Mouse (Mus musculus) fat pad, adult 2 months (tissue): ENCODE data around the gene Tbc1d8b.
A peak's percentile ranks its signal among the peaks of the same experiment; 100 is the strongest.
"Not testable (repeated sequence)": the region's sequence is repeated elsewhere in the genome, so short reads cannot be mapped to it uniquely, and the experiment has no call there.

Source experiments
- DNase-seq: peaks from one replicate; pipeline ENCODE4 v3.0.0-alpha.2; 2011; ENCODE audit warnings: low read depth, low spot score; ENCODE audit errors: extremely low read depth

Tbc1d8b gene

GRCm38 (mm10) chrX:139684775-139685695 lies at the start of gene Tbc1d8b:
Gene Tbc1d8b, plus strand, starts transcription at chrX:139684996.
- peak; percentile 56 for DNase-seq

DNA sequence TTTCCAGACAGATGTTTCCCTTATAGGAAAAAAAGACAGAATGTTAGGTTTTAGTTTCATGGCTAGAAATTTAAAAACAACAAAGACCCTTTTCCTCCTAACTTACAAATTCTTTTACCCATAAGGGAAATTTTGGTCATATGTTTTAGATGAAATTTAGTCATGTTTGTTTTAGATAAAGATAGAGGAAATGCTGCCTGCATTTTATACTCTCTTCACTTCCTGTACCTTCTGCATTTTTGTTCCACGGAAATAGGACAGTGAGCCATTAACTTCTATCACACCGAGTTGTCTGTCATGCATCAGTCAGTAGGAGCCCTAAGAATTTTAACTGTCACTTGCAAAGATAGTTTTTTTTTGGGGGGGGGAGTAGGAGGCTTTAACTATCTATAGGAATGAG lies 45.1 kb upstream of the Tbc1d8b start:
- no peak for DNase-seq

DNA sequence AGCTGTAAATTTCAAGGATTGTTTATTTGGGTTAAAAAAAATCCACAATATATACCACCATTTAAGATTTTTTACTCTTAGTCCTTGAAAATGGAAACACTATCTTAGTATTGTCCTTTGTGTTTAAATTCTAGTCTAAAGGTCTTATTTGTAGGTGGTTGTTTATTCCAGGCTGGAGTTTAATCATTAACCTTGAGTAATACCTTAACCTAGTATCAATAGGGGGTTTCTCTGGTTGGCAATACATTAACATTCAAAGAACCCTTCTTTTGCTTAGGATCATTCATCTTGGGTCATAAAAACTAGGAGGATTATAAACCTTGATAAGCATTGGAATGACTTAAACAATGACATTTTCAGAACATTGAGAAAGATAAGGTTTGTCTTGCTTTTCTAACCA lies 44.4 kb upstream of the Tbc1d8b start:
- DNase-seq = no peak

DNA sequence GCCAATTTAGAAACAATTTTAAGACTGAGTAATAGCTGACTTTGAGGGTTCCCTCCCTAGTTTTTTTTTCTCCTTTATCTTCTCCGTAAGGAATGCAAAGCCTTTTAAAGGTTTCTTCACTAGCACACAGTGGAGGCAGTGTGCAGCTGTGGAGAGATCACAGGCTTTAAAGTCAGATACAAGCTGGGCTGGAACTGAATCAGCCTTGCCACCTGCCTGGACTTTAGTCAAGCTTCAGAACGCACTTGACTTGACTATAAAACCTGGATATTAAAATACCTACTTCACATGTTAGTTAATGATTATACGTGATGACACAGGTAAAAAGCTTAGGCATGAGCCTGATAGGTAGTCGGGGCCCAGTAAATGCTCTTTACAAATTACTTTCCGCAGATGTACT lies 32.6 kb upstream of the Tbc1d8b start:
- no peak for DNase-seq

- no peak for DNase-seq
Measured at GRCm38 (mm10) chrX:139653292-139653691, 31.5 kb upstream of the Tbc1d8b start.

DNA sequence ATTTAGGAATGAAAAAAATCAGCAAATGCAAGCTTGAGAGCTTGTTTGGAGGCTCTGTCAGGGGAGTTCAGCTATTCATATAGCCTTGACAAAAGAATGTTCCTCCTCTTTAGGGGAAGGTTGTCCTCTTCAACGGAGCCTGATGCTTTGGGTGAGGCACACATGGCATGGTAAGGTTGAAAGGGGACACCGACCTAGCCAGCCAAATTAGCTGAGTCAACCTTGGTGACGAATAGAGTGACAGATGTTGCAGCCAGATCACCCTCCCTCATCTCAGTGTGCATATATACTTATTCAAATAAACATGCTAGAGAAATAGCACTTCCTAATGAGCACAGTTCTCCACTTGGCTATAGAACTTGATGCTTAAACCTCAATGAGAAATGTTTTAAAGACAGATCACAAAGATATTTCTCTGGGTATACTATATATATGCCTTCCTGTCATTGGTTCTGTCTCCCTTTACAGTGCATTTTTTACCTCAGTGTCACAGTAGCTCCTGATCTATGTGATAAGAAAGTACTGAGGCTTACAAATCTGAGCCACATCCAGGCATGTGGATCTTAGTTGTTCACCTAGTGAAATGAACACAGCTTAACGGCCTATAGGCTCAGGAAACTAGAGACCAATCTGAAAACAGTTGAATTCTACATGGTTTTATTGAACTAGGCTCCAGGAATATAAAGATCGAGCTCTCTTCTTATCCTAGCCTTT lies 30.3 kb upstream of the Tbc1d8b start:
- no peak for DNase-seq

GRCm38 (mm10) chrX:139662111-139662510 lies 22.7 kb upstream of the Tbc1d8b start:
- DNase-seq = no peak

- no peak for DNase-seq
Measured at GRCm38 (mm10) chrX:139665829-139666228, 19.0 kb upstream of the Tbc1d8b start.

DNA sequence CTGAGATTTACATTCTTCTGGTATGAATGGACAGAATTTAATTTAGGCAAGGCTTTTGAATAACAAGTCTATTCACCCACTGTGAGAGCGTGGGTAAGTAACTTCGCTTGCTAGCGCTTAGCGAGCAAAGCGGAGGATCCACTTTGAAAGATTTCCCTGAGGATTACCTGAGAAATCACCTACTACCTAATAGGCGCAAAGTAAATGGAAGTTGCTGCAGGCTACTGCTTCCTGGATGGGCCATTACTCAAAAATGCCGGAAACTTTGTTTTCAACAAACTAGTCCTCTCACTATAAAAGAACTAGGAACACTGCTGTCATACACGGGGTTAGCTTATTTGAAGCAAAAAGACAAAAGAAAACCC lies 404 bp upstream of the Tbc1d8b start:
- peak; percentile 10 for DNase-seq

DNA sequence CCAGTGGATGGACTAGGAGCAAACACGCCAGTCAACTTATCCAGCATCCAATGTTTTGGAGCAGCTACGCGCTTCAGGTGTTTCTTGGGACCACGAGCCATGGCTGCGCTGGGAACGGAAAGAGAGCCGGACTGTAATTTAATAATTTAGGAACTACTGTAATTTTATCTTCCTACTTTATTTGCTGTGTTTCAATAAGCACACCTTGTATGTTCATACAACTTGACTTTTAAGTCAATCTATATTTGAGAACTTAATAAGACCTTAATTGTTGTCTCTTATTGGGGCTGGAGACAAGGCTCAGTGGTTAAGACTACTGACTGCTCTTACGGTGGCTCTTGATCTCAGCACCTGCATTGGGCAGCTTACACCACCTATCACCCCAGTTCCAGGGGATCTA lies 29.6 kb downstream of the Tbc1d8b start, which contains the start of gene Gm15013:
Gene Gm15013, minus strand, starts transcription at position 101 of the 400 bp plus-strand sequence.
- DNase-seq = no peak

DNA sequence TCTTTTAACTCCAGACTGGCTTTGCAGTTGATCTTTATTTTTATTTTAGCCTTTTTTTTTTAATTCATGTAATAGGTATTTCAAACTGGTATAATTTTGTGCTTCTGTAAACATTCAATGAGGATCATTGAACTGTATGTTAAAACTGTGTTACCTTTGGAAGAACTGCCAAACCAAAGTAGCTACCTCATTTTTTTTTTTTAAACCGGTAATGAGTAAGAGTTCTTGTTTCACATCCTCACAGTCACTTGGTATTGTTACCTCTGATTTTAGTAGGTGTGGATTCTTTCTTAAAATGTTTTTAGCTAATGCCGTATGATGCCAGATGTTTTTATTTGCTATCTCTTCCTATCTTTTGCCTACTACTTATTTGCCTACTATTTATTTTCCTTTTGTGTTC lies 37.6 kb downstream of the Tbc1d8b start:
- DNase-seq = no peak

GRCm38 (mm10) chrX:139730541-139730940 lies 45.7 kb downstream of the Tbc1d8b start:
- DNase-seq = no peak

- DNase-seq = no peak
Measured at GRCm38 (mm10) chrX:139737066-139737465, 52.3 kb downstream of the Tbc1d8b start.

DNA sequence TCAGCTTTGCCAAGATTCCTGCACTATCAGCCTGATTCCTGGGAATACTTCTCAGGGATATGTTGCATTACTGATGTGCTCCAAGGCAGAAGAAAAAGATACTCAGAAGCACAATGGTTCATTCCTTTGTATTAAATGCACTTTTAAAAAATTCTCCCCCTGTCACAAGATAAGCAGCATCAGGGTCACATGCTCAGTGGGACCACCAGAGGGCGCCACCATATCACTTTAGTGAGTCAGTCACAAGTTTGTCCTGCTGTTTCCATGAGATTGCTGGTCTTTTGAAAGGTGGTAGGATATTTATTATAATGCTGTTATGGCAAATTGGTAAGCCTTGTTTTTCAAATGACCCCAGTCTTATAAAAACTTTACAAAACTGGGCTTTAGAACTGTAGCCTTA lies 67.1 kb downstream of the Tbc1d8b start:
- no peak for DNase-seq

GRCm38 (mm10) chrX:139758634-139759033 lies 73.8 kb downstream of the Tbc1d8b start:
- not testable (repeated sequence) for DNase-seq

GRCm38 (mm10) chrX:139762546-139762945 lies 77.8 kb downstream of the Tbc1d8b start:
- no peak for DNase-seq

DNA sequence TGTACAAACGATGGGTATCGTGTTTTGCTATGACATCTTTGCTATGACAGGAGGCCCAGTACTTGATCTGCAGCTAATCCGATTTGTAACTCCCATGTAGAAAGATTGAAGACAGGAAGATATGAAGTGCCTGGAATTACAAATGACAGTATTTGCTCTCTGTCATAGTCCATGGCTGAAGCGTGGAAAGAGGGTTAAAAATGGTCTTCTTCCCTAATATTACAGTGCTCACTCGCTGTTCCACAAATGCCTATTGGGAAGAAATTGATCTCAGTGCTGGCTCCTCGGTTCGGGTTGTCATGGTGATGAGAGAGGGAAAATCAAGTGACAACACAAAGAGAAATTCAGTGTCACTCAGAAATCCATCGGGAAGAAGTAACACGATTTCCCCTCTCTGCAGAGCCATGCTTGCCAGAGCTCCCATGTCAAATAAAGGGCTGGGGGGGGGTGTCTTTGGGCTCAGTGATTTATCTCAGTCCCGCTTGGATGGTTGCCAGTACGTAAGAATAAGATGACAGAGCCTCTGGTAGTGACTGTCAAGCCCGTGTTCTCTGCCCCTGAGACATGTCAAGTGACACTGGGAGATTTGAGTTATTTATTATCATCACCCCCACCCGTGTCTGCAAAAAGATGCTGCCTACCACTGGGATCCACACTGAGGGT lies 85.3 kb downstream of the Tbc1d8b start:
- no peak for DNase-seq

DNA sequence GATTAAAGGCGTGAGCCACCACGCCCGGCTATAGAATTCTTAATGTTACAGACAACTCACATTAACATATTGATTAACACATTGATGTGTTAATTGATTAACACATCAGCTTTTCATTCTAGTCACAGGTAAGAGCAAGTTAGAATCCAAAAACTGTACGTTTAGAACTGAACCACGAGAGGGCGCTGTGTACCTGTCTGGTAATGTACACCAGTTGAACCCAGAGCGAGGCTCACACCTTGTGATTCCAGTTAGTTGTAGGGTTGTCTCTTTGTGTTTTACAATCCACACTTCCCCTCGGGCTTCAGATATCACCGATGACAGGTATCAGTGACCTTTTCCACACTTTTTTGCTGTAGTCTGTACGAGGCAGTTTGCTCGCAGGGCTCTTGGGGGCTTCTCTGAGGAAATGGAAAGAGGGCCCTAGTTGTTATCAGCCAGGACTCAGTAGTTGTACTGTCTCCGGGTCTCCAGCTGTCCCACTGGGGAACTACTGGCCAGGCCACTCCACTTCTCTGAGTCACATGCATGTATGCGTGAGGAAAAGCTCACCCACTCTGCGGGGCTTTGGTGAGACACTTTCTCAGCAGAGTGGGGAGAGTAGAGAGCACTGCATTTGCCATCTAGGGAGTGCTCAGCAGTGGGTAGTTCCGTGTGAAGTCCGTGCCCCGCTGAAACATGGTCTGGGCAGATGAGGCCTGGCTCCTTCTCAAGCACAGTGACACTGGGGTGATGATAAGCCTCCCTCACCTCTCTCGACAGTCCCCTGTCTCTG lies 89.7 kb downstream of the Tbc1d8b start:
- DNase-seq = no peak

DNA sequence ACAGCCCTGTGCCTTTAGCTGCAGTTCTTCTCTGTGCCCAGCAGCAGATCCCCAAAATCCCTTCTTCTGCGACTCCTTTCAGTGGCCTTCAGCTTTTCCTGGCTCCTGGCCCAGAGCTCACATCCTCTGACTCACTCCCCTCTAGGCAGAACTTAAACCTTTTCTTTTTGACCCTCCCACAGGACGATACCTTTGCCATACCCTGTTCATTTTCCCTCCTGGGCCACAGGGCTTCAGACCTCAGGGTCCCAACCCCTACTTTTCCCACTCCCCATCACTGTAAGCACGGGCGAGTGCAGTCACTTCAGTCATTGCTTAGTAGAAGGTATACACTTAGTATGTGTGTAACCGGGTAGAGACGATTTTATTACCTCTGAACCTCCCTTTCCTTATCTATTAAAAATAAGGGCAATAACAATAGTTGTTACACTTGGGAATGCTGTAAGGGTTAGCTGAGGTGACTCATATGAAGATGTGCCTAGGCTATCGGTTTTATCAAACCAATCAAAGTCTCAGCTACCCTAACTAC lies 90.4 kb downstream of the Tbc1d8b start:
- DNase-seq = no peak

DNA sequence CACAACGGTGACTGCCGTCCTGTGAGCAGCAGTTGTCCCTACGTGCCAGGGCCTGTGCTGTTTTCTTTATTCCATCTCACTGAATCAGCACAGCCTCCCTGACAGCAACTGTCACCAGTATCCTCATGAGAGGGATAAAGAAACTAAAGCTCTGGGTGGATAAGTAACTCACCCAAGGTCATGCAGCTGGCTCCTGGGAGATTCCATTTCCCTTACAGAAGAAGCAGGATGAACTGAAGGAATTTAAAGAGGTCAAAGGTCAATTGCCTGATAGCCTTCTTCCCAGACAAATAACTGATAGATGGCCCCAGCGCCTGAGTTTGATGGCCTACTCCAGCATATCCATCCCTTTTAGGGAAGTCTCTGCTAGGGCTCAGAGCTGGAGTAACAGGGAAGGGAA lies 92.6 kb downstream of the Tbc1d8b start:
- no peak for DNase-seq

GRCm38 (mm10) chrX:139778886-139779285 lies 94.1 kb downstream of the Tbc1d8b start:
- DNase-seq = no peak
